Mouse (Mus musculus) megakaryocyte, embryonic 14.5 days (primary cell): ENCODE results near the gene Anapc11.

Experiments used
- FLI1 ChIP-seq: IDR thresholded peaks from 2 replicates; pipeline ENCODE4 v1.6.1; 2012; ENCODE audit warnings: low read length, inconsistent platforms, mixed read lengths
- GATA1 ChIP-seq: IDR thresholded peaks from 3 replicates; pipeline ENCODE4 v1.6.1; 2012; ENCODE audit warnings: mixed read lengths, low read length, inconsistent platforms, borderline replicate concordance

GRCm38 (mm10) chr11:120581490-120582267 is 16.5 kb upstream of the Anapc11 start, which contains the start of gene Arhgdia:
- TF ChIP-seq GATA1 (no peak), FLI1 (no peak; the same call in 1 of the 2 replicates)
